Mouse (Mus musculus) mature B cell (primary cell): Measurements from ENCODE around the gene Mrpl4.

Experiments used
- in situ Hi-C: fragments of 300-500 bp; cut with MboI; formaldehyde crosslinking; loops from 2 replicates; pipeline ENCODE4 v1.14.3; 2019

Mrpl4 gene

GRCm38 (mm10) chr9:21016331-21017176 lies 14.0 kb downstream of the Mrpl4 start:
- in situ Hi-C loops = loop anchor here (25.0 kb wide), 1 partner anchor 121 kb away; the partner anchor contains the start of genes Cdc37 and Tyk2

GRCm38 (mm10) chr9:21017177-21017575 lies 14.6 kb downstream of the Mrpl4 start:
- in situ Hi-C loops = loop anchor here (25.0 kb wide), 1 partner anchor 120 kb away; the partner anchor contains the start of genes Cdc37 and Tyk2

GRCm38 (mm10) chr9:21018600-21018999 lies 16.1 kb downstream of the Mrpl4 start:
- in situ Hi-C loops = loop anchor here (25.0 kb wide), 1 partner anchor 119 kb away; the partner anchor contains the start of genes Cdc37 and Tyk2

- in situ Hi-C loops = loop anchor here (25.0 kb wide), 1 partner anchor 116 kb away; the partner anchor contains the start of genes Cdc37 and Tyk2
Observed at GRCm38 (mm10) chr9:21021363-21021762, 18.8 kb downstream of the Mrpl4 start.

- in situ Hi-C loops = loop anchor here (25.0 kb wide), 1 partner anchor 115 kb away; the partner anchor contains the start of genes Cdc37 and Tyk2
Observed at GRCm38 (mm10) chr9:21022288-21022687, 19.8 kb downstream of the Mrpl4 start.

- in situ Hi-C loops = loop anchor here (25.0 kb wide), 1 partner anchor 115 kb away; the partner anchor contains the start of genes Cdc37 and Tyk2
Observed at GRCm38 (mm10) chr9:21022726-21023125, 20.2 kb downstream of the Mrpl4 start.

GRCm38 (mm10) chr9:21025258-21025810 lies 22.8 kb downstream of the Mrpl4 start:
- in situ Hi-C loops = no loop called here

GRCm38 (mm10) chr9:21026849-21027248 lies 24.3 kb downstream of the Mrpl4 start:
- in situ Hi-C loops = no loop called here

GRCm38 (mm10) chr9:21027774-21028290 lies 25.3 kb downstream of the Mrpl4 start:
- in situ Hi-C loops = no loop called here

- in situ Hi-C loops = no loop called here
Observed at GRCm38 (mm10) chr9:21028560-21029110, 26.1 kb downstream of the Mrpl4 start.

- in situ Hi-C loops = loop anchor here (5.0 kb wide), 1 partner anchor 43 kb away; the partner anchor contains the start of genes Fdx1l and Gm49373
Observed at GRCm38 (mm10) chr9:21029291-21030054, 26.9 kb downstream of the Mrpl4 start, which contains the start of gene Icam4. Gene Icam4, plus strand, starts transcription at chr9:21029373.

GRCm38 (mm10) chr9:21030055-21030600 lies 27.6 kb downstream of the Mrpl4 start:
- in situ Hi-C loops = loop anchor here (5.0 kb wide), 1 partner anchor 42 kb away; the partner anchor contains the start of genes Fdx1l and Gm49373

- in situ Hi-C loops = loop anchor here (5.0 kb wide), 1 partner anchor 41 kb away; the partner anchor contains the start of genes Fdx1l and Gm49373
Observed at GRCm38 (mm10) chr9:21030781-21031250, 28.3 kb downstream of the Mrpl4 start.

- in situ Hi-C loops = loop anchor here (5.0 kb wide), 1 partner anchor 41 kb away; the partner anchor contains the start of genes Fdx1l and Gm49373
Observed at GRCm38 (mm10) chr9:21031251-21031895, 28.8 kb downstream of the Mrpl4 start.

GRCm38 (mm10) chr9:21031896-21032351 lies 29.4 kb downstream of the Mrpl4 start, which contains the start of gene Icam5:
Gene Icam5, plus strand, starts transcription at chr9:21032073.
- in situ Hi-C loops = loop anchor here (5.0 kb wide), 1 partner anchor 40 kb away; the partner anchor contains the start of genes Fdx1l and Gm49373

- in situ Hi-C loops = loop anchor here (5.0 kb wide), 1 partner anchor 40 kb away; the partner anchor contains the start of genes Fdx1l and Gm49373
Observed at GRCm38 (mm10) chr9:21032491-21032890, 30.0 kb downstream of the Mrpl4 start.

GRCm38 (mm10) chr9:21033136-21033535 lies 30.6 kb downstream of the Mrpl4 start:
- in situ Hi-C loops = loop anchor here (5.0 kb wide), 1 partner anchor 39 kb away; the partner anchor contains the start of genes Fdx1l and Gm49373

- in situ Hi-C loops = loop anchor here (5.0 kb wide), 1 partner anchor 38 kb away; the partner anchor contains the start of genes Fdx1l and Gm49373
Observed at GRCm38 (mm10) chr9:21034481-21035085, 32.0 kb downstream of the Mrpl4 start.

- in situ Hi-C loops = no loop called here
Observed at GRCm38 (mm10) chr9:21035586-21035985, 33.0 kb downstream of the Mrpl4 start.
